Comparison of ENCODE assay signal across 11 mouse cellular contexts in genomic region chr3:109286590-109286989, GRCm38 (mm10). TPM values are rescaled to one million over a fixed set of nuclear protein-coding genes. Genes with fewer than 3 reads are reported as not detected.
DNase-seq lines count a peak whose midpoint lies in the region; ATAC-seq lines count a peak whose summit lies in the region.
"Had no signal": no experiment of that assay in that cellular context is flagged by ENCODE, and none has a peak within 500 bp of the region (broad histone marks: within the 10 kb centered on the region; RNA-seq: fewer than 3 reads in every experiment).

No protein-coding gene starts in this region.

- no peak overlapping the region for H3K4me2 ChIP-seq in midbrain, embryonic 11.5 days
- no peak overlapping the region for H3K4me2 ChIP-seq in midbrain, embryonic 15.5 days
- no peak overlapping the region for H3K4me2 ChIP-seq in stomach, embryonic 15.5 days
- H3K4me2 ChIP-seq: forebrain, embryonic 12.5 days; liver, embryonic 15.5 days had no signal

- ATAC-seq in midbrain, embryonic 11.5 days (ENCODE audit: low FRiP score) = no peak
- ATAC-seq in midbrain, embryonic 15.5 days (replicated peaks) = no peak
- ATAC-seq in stomach, embryonic 15.5 days (ENCODE audit: insufficient read depth, low FRiP score, low read depth) = peak; percentile 91
- ATAC-seq in CD4-positive, CD25-positive, alpha-beta regulatory T cell, adult 4 months = no peak
- ATAC-seq in granulocyte monocyte progenitor cell, adult 5-6 weeks (replicated peaks; ENCODE audit: poor library complexity, severe bottlenecking) = no peak

- 68% methylated on average over 1 of the region's 1 CpGs for WGBS in midbrain, embryonic 11.5 days
- 88% methylated on average over 1 of the region's 1 CpGs for WGBS in midbrain, embryonic 15.5 days
- WGBS in stomach, embryonic 15.5 days = 27% methylated on average over 1 of the region's 1 CpGs

- H3K9me3 ChIP-seq in midbrain, embryonic 11.5 days (ENCODE audit: control insufficient read depth, low read length) = no peaks in the 10 kb centered on the region
- H3K9me3 ChIP-seq in midbrain, embryonic 15.5 days = peaks cover 6% of the 10 kb centered on the region; the same call in 1 of the 2 replicates
- no peaks in the 10 kb centered on the region for H3K9me3 ChIP-seq in stomach, embryonic 15.5 days
- H3K9me3 ChIP-seq: forebrain, embryonic 12.5 days; liver, embryonic 15.5 days had no signal

- peak; percentile 23 for DNase-seq in midbrain, embryonic 11.5 days (ENCODE audit: low spot score, missing footprints)
- DNase-seq in brain, adult 2 months (ENCODE audit: low read depth, low spot score) = peak; percentile 39
- DNase-seq in heart, postnatal 14 days = peak; percentile 59 to 67
- DNase-seq in cerebellum, adult 9-10 months = no peak
- DNase-seq: cerebellum, adult 9-11 months had no signal

- H3K4me3 ChIP-seq in midbrain, embryonic 11.5 days (ENCODE audit: low read depth, low read length) = no peak overlapping the region
- H3K4me3 ChIP-seq in midbrain, embryonic 15.5 days = no peak overlapping the region
- H3K4me3 ChIP-seq in stomach, embryonic 15.5 days (replicated peaks) = no peak overlapping the region
- H3K4me3 ChIP-seq: forebrain, embryonic 12.5 days; liver, embryonic 15.5 days had no signal

- H3K27me3 ChIP-seq in midbrain, embryonic 11.5 days (ENCODE audit: control insufficient read depth, insufficient read depth, low read length) = no peaks in the 10 kb centered on the region
- no peaks in the 10 kb centered on the region for H3K27me3 ChIP-seq in midbrain, embryonic 15.5 days (replicated peaks)
- H3K27me3 ChIP-seq in stomach, embryonic 15.5 days (replicated peaks) = no peaks in the 10 kb centered on the region
- H3K27me3 ChIP-seq: forebrain, embryonic 12.5 days; liver, embryonic 15.5 days had no signal

- no peaks in the 10 kb centered on the region for H3K4me1 ChIP-seq in midbrain, embryonic 11.5 days (ENCODE audit: control insufficient read depth, insufficient read depth, low read length)
- H3K4me1 ChIP-seq in midbrain, embryonic 15.5 days = no peaks in the 10 kb centered on the region
- no peaks in the 10 kb centered on the region for H3K4me1 ChIP-seq in stomach, embryonic 15.5 days
- H3K4me1 ChIP-seq: forebrain, embryonic 12.5 days; liver, embryonic 15.5 days had no signal

- H3K9ac ChIP-seq in midbrain, embryonic 11.5 days (ENCODE audit: low read length) = no peak overlapping the region
- no peak overlapping the region for H3K9ac ChIP-seq in midbrain, embryonic 15.5 days
- no peak overlapping the region for H3K9ac ChIP-seq in stomach, embryonic 15.5 days
- H3K9ac ChIP-seq: forebrain, embryonic 12.5 days; liver, embryonic 15.5 days had no signal

- intact Hi-C loops in heart, postnatal 14 days (cut with DNase I) = no loop called here

- no peak overlapping the region for H3K27ac ChIP-seq in midbrain, embryonic 11.5 days (ENCODE audit: low read depth, low read length)
- H3K27ac ChIP-seq in midbrain, embryonic 15.5 days = no peak overlapping the region
- H3K27ac ChIP-seq in stomach, embryonic 15.5 days = 0 out of 2 replicates have a peak overlapping the region, but pooled peaks have one; percentile 40
- H3K27ac ChIP-seq: forebrain, embryonic 12.5 days; liver, embryonic 15.5 days had no signal

- H3K36me3 ChIP-seq in midbrain, embryonic 11.5 days (ENCODE audit: control insufficient read depth, insufficient read depth, low read length) = no peaks in the 10 kb centered on the region
- no peaks in the 10 kb centered on the region for H3K36me3 ChIP-seq in midbrain, embryonic 15.5 days (replicated peaks)
- H3K36me3 ChIP-seq in stomach, embryonic 15.5 days = no peaks in the 10 kb centered on the region
- H3K36me3 ChIP-seq: forebrain, embryonic 12.5 days; liver, embryonic 15.5 days had no signal

RNA-seq across cellular contexts. Expression of gene Vav3, which starts 53.9 kb away (rescaled TPM):
- 18.4 and 18.6 TPM in 2 replicates for polyA plus RNA-seq in midbrain, embryonic 11.5 days (2014; fragmentation: Nextera tagmentation; extraction: Ambion mirVana)
- polyA plus RNA-seq in midbrain, embryonic 15.5 days (2015; fragmentation: Nextera tagmentation; extraction: Ambion mirVana) = 24.3 and 25.4 TPM in 2 replicates
- 1 to 10 TPM; 9.2 to 9.4 TPM for total RNA-seq in heart, postnatal 14 days (2021)
- polyA plus RNA-seq in stomach, embryonic 15.5 days (2015; fragmentation: Nextera tagmentation; extraction: Ambion mirVana) = 14.9 and 17.5 TPM in 2 replicates
- 10 to 100 TPM; 10.1 to 13.1 TPM for polyA plus RNA-seq in CD4-positive, CD25-positive, alpha-beta regulatory T cell, adult 4 months (2017; shearing (Covaris generic))
- total RNA-seq in granulocyte monocyte progenitor cell, adult 5-6 weeks (2014; fragmentation: Nextera tagmentation) = 52.5 and 75.4 TPM in 2 replicates
- total RNA-seq in granulocyte monocyte progenitor cell, adult 5-6 weeks (2017) = 84.4 and 85.7 TPM in 2 replicates
